Mouse (Mus musculus): ENCODE measurements around the gene Atp12a. TPM values are rescaled to one million over a fixed set of nuclear protein-coding genes. Genes with fewer than 3 reads are reported as not detected.

Gene Atp12a
- polyA plus RNA-seq (2014; fragmentation: Nextera tagmentation; extraction: Ambion mirVana), result 0.14 and 0.26 TPM in 2 replicates

DNA sequence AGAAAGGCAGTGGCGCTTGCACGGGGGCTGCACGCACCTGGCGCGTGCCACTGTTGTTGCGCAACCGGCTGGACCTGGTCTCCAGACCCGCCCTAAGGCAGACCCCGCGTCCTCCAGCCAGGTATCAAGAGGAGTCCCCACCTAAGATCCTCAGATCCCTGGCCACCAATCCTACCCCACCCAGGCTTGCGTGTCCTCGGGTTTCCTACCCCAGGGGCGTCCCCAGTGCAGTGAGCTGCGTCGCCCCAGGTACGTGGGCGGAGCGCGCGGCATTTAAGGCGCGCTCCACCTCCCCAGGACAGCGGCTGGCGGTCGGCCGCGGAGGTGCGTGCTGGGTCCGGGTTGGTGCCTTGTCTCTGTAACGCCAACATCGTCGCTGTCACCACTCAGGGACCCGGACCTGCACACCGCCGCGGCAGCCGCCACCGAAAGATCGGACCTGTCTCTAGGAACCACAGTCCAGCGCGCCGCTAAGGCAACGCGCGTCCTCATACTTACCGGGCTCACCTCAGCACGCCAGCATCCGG is at the start of gene Atp12a:
Atp12a (plus strand) TSS at position 358 of the 527 bp plus-strand sequence.
- Histone ChIP-seq H3K27me3 (replicated peaks; ENCODE audit: control insufficient read depth, insufficient read depth, low read length) (peaks cover 31% of the 10 kb centered on the region), H3K4me1 (ENCODE audit: control insufficient read depth, insufficient read depth, low read length) (no peaks in the 10 kb centered on the region), H3K4me3 (ENCODE audit: low read depth, low read length) (peak within 1 kb of the TSS; percentile 35), H3K36me3 (ENCODE audit: control insufficient read depth, insufficient read depth, low read length) (no peaks in the 10 kb centered on the region), H3K9me3 (replicated peaks; ENCODE audit: control insufficient read depth, low read length) (no peaks in the 10 kb centered on the region), H3K27ac (ENCODE audit: low read depth, low read length) (no peak within 1 kb of the TSS), H3K4me2 (ENCODE audit: low read length) (peak within 1 kb of the TSS; percentile 67), H3K9ac (ENCODE audit: low read length) (peak within 1 kb of the TSS; percentile 49)
- WGBS, result under 1% methylated on average over 43 of the region's 48 CpGs
- ATAC-seq (peak; percentile 42; the same call in 1 of the 2 replicates), DNase-seq (ENCODE audit: low spot score) (no peak)

DNA sequence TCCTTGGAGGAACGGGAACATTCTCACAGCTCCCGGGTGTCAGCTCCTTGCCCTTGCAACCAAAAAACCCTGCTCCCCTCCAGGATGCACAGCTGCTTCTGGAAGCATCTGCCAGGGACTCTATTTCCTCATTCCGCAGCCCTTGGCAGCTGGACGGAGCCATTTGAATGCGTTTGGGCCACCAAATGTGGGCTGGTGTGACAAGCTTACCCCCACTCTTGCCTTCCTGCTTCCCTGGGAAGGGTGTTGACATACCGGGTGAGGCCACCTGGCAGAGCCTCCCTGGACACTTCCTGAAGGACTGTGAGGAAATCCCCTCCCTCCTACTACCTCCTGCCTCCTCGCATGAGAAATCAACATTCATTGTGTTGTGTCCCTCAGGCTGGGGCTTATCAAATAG is 49.3 kb upstream of the Atp12a start:
- Histone ChIP-seq H3K4me2 (ENCODE audit: low read length) (no peak overlapping the region), H3K4me1 (ENCODE audit: control insufficient read depth, insufficient read depth, low read length) (no peaks in the 10 kb centered on the region), H3K4me3 (ENCODE audit: low read depth, low read length) (no peak overlapping the region), H3K27ac (ENCODE audit: low read depth, low read length) (no peak overlapping the region), H3K9ac (ENCODE audit: low read length) (no peak overlapping the region), H3K9me3 (replicated peaks; ENCODE audit: control insufficient read depth, low read length) (no peaks in the 10 kb centered on the region), H3K27me3 (replicated peaks; ENCODE audit: control insufficient read depth, insufficient read depth, low read length) (no peaks in the 10 kb centered on the region), H3K36me3 (ENCODE audit: control insufficient read depth, insufficient read depth, low read length) (no peaks in the 10 kb centered on the region)
- ATAC-seq, result no peak
- WGBS, result 77% methylated on average over 7 of the region's 7 CpGs
- no peak for DNase-seq (ENCODE audit: low spot score)

DNA sequence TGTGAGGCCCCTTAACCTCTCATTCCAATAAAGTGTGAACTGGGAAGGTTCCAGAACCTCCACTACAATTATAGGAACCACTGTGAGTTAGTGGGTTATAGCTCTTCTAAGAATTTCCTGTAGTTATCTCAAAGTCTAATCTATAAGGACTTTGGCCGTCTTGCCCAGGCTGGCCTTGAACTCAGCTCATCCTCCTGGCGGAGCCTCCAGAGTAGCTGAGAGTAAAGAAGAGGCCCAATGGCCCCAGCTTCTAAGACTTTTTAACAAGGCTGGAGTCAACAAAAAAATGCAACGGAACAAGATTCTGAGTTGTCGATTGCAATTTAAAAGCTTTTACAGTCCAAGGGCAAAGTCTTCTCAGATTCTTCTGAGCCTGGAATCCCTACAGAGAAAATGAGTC is 48.5 kb upstream of the Atp12a start:
- Histone ChIP-seq H3K4me2 (ENCODE audit: low read length) (no peak overlapping the region), H3K9me3 (replicated peaks; ENCODE audit: control insufficient read depth, low read length) (no peaks in the 10 kb centered on the region), H3K9ac (ENCODE audit: low read length) (no peak overlapping the region), H3K27ac (ENCODE audit: low read depth, low read length) (no peak overlapping the region), H3K27me3 (replicated peaks; ENCODE audit: control insufficient read depth, insufficient read depth, low read length) (no peaks in the 10 kb centered on the region), H3K36me3 (ENCODE audit: control insufficient read depth, insufficient read depth, low read length) (no peaks in the 10 kb centered on the region), H3K4me1 (ENCODE audit: control insufficient read depth, insufficient read depth, low read length) (no peaks in the 10 kb centered on the region), H3K4me3 (ENCODE audit: low read depth, low read length) (no peak overlapping the region)
- WGBS, result 93% methylated on average over 4 of the region's 4 CpGs
- ATAC-seq, result no peak
- no peak for DNase-seq (ENCODE audit: low spot score)

DNA sequence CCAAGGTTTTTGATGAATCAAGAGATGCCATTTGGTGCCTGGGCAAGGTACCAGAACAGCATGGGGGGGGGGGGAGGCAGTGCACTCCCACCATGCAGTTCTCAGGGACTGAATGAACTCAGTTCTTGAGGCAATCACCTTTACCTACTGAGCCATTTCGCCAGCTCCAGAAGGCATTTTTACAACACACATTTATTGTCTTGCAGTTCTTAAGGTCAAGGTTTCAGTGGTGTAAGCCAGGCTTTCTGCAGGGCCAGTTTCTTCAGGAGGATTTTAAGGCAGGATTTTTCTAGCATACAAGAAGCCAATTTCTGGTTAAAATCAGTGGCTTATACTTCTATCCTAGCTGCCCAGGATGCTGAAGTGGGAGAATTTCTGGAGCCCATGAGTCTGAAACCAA is 41.9 kb upstream of the Atp12a start:
- H3K27ac ChIP-seq (ENCODE audit: low read depth, low read length), result no peak overlapping the region
- 79% methylated on average over 1 of the region's 1 CpGs for WGBS

DNA sequence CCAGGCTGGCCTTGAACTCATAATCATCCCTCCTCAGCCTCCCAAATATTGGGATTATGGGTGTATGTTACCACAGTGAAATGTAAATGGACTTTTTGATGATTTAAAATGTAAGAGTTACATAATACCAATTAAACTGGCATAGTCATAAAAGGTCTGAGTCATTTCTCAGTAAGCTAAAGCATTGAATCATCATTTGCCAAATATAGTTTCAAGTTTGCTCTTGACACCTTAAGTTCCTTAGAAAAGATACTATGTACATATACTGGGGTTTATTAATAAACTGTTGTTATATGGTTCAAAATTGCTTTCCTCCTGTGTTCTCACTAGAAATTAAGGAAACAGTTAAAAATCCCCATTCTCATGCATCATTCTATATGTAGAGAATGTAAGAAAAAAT is 39.8 kb upstream of the Atp12a start:
- ATAC-seq (no peak), DNase-seq (ENCODE audit: low spot score) (no peak)
- Histone ChIP-seq H3K4me1 (ENCODE audit: control insufficient read depth, insufficient read depth, low read length) (no peaks in the 10 kb centered on the region), H3K36me3 (ENCODE audit: control insufficient read depth, insufficient read depth, low read length) (no peaks in the 10 kb centered on the region), H3K27me3 (replicated peaks; ENCODE audit: control insufficient read depth, insufficient read depth, low read length) (no peaks in the 10 kb centered on the region), H3K27ac (ENCODE audit: low read depth, low read length) (no peak overlapping the region), H3K9me3 (replicated peaks; ENCODE audit: control insufficient read depth, low read length) (no peaks in the 10 kb centered on the region), H3K9ac (ENCODE audit: low read length) (no peak overlapping the region), H3K4me3 (ENCODE audit: low read depth, low read length) (no peak overlapping the region), H3K4me2 (ENCODE audit: low read length) (no peak overlapping the region)

More for the DNA sequence above, 41.9 kb upstream of the Atp12a start:
- Histone ChIP-seq H3K4me3 (ENCODE audit: low read depth, low read length) (no peak overlapping the region), H3K4me2 (ENCODE audit: low read length) (no peak overlapping the region), H3K36me3 (ENCODE audit: control insufficient read depth, insufficient read depth, low read length) (no peaks in the 10 kb centered on the region), H3K27me3 (replicated peaks; ENCODE audit: control insufficient read depth, insufficient read depth, low read length) (no peaks in the 10 kb centered on the region), H3K4me1 (ENCODE audit: control insufficient read depth, insufficient read depth, low read length) (no peaks in the 10 kb centered on the region), H3K9ac (ENCODE audit: low read length) (no peak overlapping the region), H3K9me3 (replicated peaks; ENCODE audit: control insufficient read depth, low read length) (no peaks in the 10 kb centered on the region)
- DNase-seq (ENCODE audit: low spot score) (no peak), ATAC-seq (no peak)

DNA sequence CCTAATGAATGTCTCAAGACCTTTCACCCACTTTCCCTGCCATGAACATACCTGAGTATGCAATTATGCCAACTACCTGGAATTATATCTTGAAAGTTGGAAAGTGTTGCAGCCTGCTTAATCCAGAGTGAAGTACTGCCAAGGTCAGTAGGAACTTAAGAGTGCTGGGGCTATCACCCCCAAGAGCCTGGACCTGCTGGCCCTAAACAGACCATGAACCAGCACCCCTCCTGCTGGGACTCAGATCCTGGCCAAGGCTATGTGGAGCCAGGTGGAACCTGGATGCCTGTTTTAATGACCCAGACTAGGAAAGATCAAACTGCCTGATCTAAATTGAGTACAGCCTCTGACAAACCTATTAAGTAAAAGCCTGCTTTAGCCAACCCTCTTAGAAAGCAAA is 31.2 kb upstream of the Atp12a start:
- Histone ChIP-seq H3K9ac (ENCODE audit: low read length) (no peak overlapping the region), H3K27me3 (replicated peaks; ENCODE audit: control insufficient read depth, insufficient read depth, low read length) (no peaks in the 10 kb centered on the region), H3K4me2 (ENCODE audit: low read length) (no peak overlapping the region), H3K27ac (ENCODE audit: low read depth, low read length) (no peak overlapping the region), H3K9me3 (replicated peaks; ENCODE audit: control insufficient read depth, low read length) (no peaks in the 10 kb centered on the region), H3K36me3 (ENCODE audit: control insufficient read depth, insufficient read depth, low read length) (no peaks in the 10 kb centered on the region), H3K4me1 (ENCODE audit: control insufficient read depth, insufficient read depth, low read length) (0 out of 2 replicates have a peak, but pooled peaks cover 4% of the 10 kb centered on the region), H3K4me3 (ENCODE audit: low read depth, low read length) (no peak overlapping the region)
- DNase-seq (ENCODE audit: low spot score) (no peak), ATAC-seq (no peak)

DNA sequence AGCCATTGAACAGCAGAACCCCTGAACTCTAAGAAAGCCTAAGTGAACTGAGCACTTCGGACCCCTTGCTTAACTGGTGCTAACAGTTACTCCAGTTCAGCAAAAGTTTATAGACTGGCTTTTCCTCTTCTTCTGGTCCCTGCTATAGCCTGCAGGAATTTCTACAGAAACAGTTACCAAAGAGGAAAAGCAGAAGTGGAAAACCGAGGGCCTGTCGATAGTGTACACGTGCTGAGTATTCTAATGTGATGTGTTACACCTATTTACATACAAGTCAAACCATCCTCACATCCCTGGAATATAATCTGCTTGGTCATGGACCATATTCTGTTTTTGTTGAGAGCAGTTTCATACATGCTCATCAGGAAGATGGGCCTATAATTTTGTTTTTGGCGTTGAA is 30.4 kb upstream of the Atp12a start:
- no peak for DNase-seq (ENCODE audit: low spot score)
- no peak overlapping the region for H3K9ac ChIP-seq (ENCODE audit: low read length)
- H3K27me3 ChIP-seq (replicated peaks; ENCODE audit: control insufficient read depth, insufficient read depth, low read length), result no peaks in the 10 kb centered on the region
- H3K4me2 ChIP-seq (ENCODE audit: low read length), result no peak overlapping the region
- ATAC-seq, result no peak
- no peaks in the 10 kb centered on the region for H3K9me3 ChIP-seq (replicated peaks; ENCODE audit: control insufficient read depth, low read length)
- no peak overlapping the region for H3K4me3 ChIP-seq (ENCODE audit: low read depth, low read length)
- H3K36me3 ChIP-seq (ENCODE audit: control insufficient read depth, insufficient read depth, low read length), result no peaks in the 10 kb centered on the region
- 91% methylated on average over 5 of the region's 5 CpGs for WGBS
- no peak overlapping the region for H3K27ac ChIP-seq (ENCODE audit: low read depth, low read length)
- 0 out of 2 replicates have a peak, but pooled peaks cover 4% of the 10 kb centered on the region for H3K4me1 ChIP-seq (ENCODE audit: control insufficient read depth, insufficient read depth, low read length)

DNA sequence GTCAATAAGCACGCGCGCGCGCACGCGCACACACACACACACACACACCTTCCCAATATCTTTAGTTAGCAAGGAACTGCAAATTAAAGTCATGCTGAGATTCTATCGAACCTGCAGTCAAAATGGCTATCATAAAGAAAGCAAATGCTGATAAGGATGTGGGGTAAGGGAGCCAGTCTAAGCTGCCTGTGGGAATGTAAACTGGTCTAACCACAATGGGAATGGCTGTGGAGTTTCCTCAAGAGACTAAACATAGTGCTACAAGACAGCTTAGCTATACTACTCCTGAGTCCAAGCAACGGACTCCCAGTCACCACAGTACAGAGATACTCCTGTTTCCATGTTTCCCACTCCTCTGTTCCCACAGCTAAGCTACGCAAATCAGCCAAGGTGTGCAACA is 28.8 kb upstream of the Atp12a start:
- DNase-seq (ENCODE audit: low spot score) (no peak), ATAC-seq (no peak)
- WGBS, result 94% methylated on average over 10 of the region's 10 CpGs
- H3K9ac ChIP-seq (ENCODE audit: low read length), result no peak overlapping the region
- no peak overlapping the region for H3K4me3 ChIP-seq (ENCODE audit: low read depth, low read length)
- H3K4me1 ChIP-seq (ENCODE audit: control insufficient read depth, insufficient read depth, low read length), result 0 out of 2 replicates have a peak, but pooled peaks cover 4% of the 10 kb centered on the region
- no peaks in the 10 kb centered on the region for H3K36me3 ChIP-seq (ENCODE audit: control insufficient read depth, insufficient read depth, low read length)
- no peak overlapping the region for H3K4me2 ChIP-seq (ENCODE audit: low read length)
- H3K27ac ChIP-seq (ENCODE audit: low read depth, low read length), result no peak overlapping the region
- H3K27me3 ChIP-seq (replicated peaks; ENCODE audit: control insufficient read depth, insufficient read depth, low read length), result no peaks in the 10 kb centered on the region
- no peaks in the 10 kb centered on the region for H3K9me3 ChIP-seq (replicated peaks; ENCODE audit: control insufficient read depth, low read length)

DNA sequence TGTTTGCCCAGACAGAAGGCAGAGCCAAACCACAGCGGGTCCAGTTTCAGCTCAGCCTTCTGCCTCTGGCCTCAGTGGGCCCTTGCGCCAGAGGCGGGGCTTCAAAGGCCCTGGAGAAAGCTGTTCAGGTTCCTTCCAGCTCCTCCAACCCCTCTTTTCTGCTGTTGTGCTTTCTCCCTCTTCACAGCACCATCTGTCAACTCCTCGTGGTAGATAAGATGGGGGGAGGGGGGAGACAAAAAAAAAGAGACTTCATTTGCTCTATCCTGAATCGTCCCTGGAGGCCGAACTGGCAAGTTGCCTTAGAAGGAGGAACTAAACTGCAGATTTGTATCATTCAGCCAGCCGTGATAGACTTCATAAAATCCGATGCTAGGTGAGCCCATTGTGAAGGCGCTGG is 27.8 kb upstream of the Atp12a start:
- Histone ChIP-seq H3K9ac (ENCODE audit: low read length) (no peak overlapping the region), H3K9me3 (replicated peaks; ENCODE audit: control insufficient read depth, low read length) (no peaks in the 10 kb centered on the region), H3K27me3 (replicated peaks; ENCODE audit: control insufficient read depth, insufficient read depth, low read length) (no peaks in the 10 kb centered on the region), H3K4me1 (ENCODE audit: control insufficient read depth, insufficient read depth, low read length) (0 out of 2 replicates have a peak, but pooled peaks cover 4% of the 10 kb centered on the region), H3K4me3 (ENCODE audit: low read depth, low read length) (no peak overlapping the region), H3K36me3 (ENCODE audit: control insufficient read depth, insufficient read depth, low read length) (no peaks in the 10 kb centered on the region), H3K4me2 (ENCODE audit: low read length) (no peak overlapping the region), H3K27ac (ENCODE audit: low read depth, low read length) (no peak overlapping the region)
- DNase-seq (ENCODE audit: low spot score) (peak; percentile 65), ATAC-seq (peak; percentile 34; the same call in 1 of the 2 replicates)
- 65% methylated on average over 9 of the region's 9 CpGs for WGBS
